Mouse (Mus musculus) kidney, adult 2 months (tissue): ENCODE results near the gene Cabp4. TPM values are rescaled to one million over a fixed set of nuclear protein-coding genes. Genes with fewer than 3 reads are reported as not detected.
"Not testable (repeated sequence)": the region's sequence is repeated elsewhere in the genome, so short reads cannot be mapped to it uniquely, and the experiment has no call there.

ENCODE experiments used
- DNase-seq: peaks from one replicate; pipeline ENCODE4 v3.0.0; 2021
- H3K27ac ChIP-seq: fragments of 200-500 bp; 2 replicates; pipeline ENCODE4 v1.5.1; 2012; ENCODE audit warnings: low read depth, low read length, control low read depth, inconsistent platforms; ENCODE audit not compliant: insufficient read depth
- H3K27me3 ChIP-seq: fragments of 200-500 bp; replicated peaks from 2 replicates; pipeline ENCODE4 v1.6.1; 2012; ENCODE audit warnings: mild to moderate bottlenecking, moderate library complexity, low read length, inconsistent platforms; ENCODE audit not compliant: control insufficient read depth, insufficient read depth
- H3K36me3 ChIP-seq: fragments of 200-500 bp; 2 replicates; pipeline ENCODE4 v1.6.1; 2012; ENCODE audit warnings: mild to moderate bottlenecking, moderate library complexity, low read length, inconsistent platforms; ENCODE audit not compliant: control insufficient read depth, insufficient read depth
- H3K4me1 ChIP-seq: fragments of 200-500 bp; 2 replicates; pipeline ENCODE4 v1.6.1; 2011; ENCODE audit warnings: low read length; ENCODE audit not compliant: control insufficient read depth, insufficient read depth
- H3K4me3 ChIP-seq: fragments of 200-500 bp; 2 replicates; pipeline ENCODE4 v1.5.1; 2011; ENCODE audit warnings: mild to moderate bottlenecking, low read depth, low read length, control low read depth; ENCODE audit not compliant: insufficient read depth
- CTCF ChIP-seq: fragments of 200-500 bp; conservative IDR thresholded peaks from 2 replicates; pipeline ENCODE4 v1.5.1; 2011; ENCODE audit warnings: low read depth, mild to moderate bottlenecking, control low read depth, low read length, moderate library complexity, mixed read lengths; ENCODE audit not compliant: insufficient read depth, insufficient read length
- POLR2A ChIP-seq: fragments of 200-500 bp; IDR thresholded peaks from one replicate; pipeline ENCODE4 v1.6.1; 2011; ENCODE audit warnings: low read depth, low read length, control low read depth
- whole genome bisulfite sequencing: fragments of 180-500 bp; shearing (Covaris S2); methylation state at CpG from one replicate; pipeline ENCODE4 v1.1.7; 2018; 5-methylcytosine and 5-hydroxymethylcytosine counted together
- polyA plus RNA-seq: library from polyadenylated mRNA; depleted of rRNA; stranded (reverse); fragments of >200 nt; gene quantifications from 2 replicates; pipeline ENCODE4 v1.2.3, GENCODE M21; 2012

Gene Cabp4
- polyA plus RNA-seq, 1 experiment = 0.20 TPM

DNA sequence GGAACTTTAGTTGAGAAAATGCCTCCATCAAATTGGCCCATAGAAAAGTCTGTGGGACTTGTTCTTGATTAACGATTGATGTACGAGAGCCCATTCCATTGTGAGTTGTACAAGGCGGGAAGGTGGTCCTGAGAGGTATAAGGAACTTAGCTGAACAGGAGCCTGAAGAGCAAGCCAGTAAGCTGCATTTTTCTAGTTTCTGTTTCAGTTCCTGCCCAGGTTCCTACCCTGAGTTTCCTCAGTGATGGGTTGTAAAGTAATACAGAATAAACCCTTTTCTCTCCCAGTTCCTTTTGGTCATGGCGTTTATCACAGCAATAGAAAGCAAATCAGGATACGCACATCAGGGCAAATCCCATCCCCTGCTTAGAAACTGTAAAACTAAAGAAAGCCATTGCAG is 5.9 kb downstream of the Cabp4 start:
- H3K27ac ChIP-seq = no peak overlapping the region
- DNase-seq = no peak
- no peak for TF ChIP-seq POLR2A
- no peak for TF ChIP-seq CTCF
- H3K36me3 ChIP-seq = no peaks in the 10 kb centered on the region
- no peaks in the 10 kb centered on the region for H3K27me3 ChIP-seq
- no peak overlapping the region for H3K4me3 ChIP-seq
- 80% methylated on average over 5 of the region's 5 CpGs for WGBS
- H3K4me1 ChIP-seq = no peaks in the 10 kb centered on the region

DNA sequence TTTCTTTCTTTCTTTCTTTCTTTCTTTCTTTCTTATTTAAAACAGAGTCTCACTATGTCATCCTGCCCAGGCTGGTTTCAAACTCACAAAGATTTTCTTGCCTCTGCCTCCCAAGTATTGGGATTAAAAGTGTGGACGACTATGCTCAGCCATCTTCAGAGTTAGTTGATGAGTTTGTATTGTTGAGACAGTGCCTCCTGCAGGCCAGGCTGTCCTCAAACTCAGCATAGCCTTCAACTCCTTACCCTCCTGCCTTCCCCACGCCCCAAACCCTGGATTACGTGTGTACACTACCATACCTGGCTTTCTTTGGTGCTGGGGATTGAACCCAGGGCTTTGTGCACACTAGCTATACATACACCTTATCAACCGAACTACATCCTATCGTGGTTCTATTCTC is 7.4 kb downstream of the Cabp4 start:
- no peak overlapping the region for H3K27ac ChIP-seq
- WGBS = 83% methylated on average over 5 of the region's 5 CpGs

DNA sequence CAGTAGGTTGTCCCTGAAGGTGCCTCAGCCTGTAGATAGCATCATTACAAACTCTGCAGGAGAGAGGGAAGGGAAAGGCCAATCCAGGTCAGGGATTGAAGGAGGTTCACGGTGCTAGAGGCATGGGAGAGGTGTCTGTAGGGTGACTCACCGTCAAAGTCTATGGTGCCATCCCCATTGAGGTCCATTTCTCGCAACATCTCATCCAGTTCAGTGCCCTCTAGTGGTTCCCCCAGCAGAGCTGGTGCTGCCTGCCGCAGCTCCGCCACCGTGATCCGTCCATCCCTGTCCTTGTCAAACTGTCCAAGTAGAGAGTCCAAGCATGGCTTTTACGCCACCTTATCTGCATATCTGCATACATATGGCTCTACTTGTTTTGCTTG is 7.9 kb downstream of the Cabp4 start:
- WGBS = 19% methylated on average over 8 of the region's 8 CpGs
- H3K27me3 ChIP-seq, H3K4me3 ChIP-seq, DNase-seq, H3K4me1 ChIP-seq, H3K27ac ChIP-seq, H3K36me3 ChIP-seq: not testable (repeated sequence)
- TF ChIP-seq CTCF = peak; percentile 48

More for the DNA sequence above, 7.4 kb downstream of the Cabp4 start:
- H3K4me3 ChIP-seq = no peak overlapping the region
- no peak for DNase-seq
- no peak for TF ChIP-seq CTCF
- TF ChIP-seq POLR2A = no peak
- no peaks in the 10 kb centered on the region for H3K4me1 ChIP-seq
- no peaks in the 10 kb centered on the region for H3K36me3 ChIP-seq
- no peaks in the 10 kb centered on the region for H3K27me3 ChIP-seq

DNA sequence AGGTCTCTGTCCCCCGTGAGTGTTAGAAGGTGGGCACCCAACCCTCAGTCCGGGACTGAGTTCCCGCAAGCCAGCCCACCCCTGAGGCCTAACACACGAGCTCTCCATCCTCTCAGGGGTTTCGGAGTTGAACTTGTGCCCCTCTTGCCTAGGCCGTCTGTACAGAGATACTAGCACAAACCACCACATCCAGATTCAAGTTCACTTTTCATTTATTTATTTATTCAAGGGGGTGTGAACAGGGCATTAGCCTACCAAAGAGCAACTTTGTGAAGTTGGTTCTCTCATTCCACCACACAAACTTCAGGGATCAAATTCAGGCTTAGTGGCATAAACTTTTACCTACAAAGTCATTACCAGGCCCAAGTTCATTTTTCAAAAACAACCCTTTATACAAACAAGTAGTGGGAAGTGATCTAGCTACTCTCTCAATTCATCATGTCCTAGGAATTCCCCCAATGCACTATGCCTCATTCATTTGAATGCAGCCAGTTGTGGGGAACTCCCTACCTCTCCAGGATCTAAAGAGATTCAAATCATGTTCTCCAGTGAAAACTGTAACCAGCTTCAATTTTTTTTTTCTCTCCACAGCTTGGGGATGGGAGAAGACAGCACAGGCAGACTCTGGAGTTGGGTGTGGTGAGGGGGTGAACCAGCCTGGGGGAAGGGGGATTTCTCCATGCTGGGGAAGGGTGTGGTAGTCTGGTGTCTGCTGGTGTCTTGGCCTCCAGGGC is 8.4 kb downstream of the Cabp4 start:
- 86% methylated on average over 6 of the region's 6 CpGs for WGBS
- not testable (repeated sequence) for H3K27me3 ChIP-seq, H3K27ac ChIP-seq, DNase-seq, H3K4me1 ChIP-seq, H3K36me3 ChIP-seq, H3K4me3 ChIP-seq

DNA sequence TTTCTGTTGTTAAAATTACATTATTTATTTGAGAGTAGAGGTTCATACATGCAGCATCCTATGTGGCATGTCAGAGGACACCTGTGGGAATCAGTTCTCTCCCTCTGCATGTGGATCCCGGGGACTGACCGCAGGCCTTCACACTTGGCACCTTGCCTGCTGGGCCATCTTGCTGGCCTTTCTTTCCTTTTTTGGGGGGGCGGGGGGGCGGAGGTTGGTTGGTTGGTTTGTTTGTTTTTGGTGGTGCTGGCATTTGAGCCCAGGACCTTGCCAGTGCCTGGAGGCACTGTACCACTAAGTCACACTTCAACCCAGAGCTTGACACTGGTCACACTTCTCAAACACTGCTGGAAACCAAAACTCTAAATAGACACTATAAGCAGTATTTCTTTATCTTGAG is 9.5 kb downstream of the Cabp4 start:
- H3K4me1 ChIP-seq = no peaks in the 10 kb centered on the region
- no peaks in the 10 kb centered on the region for H3K27me3 ChIP-seq
- DNase-seq = no peak
- 74% methylated on average over 4 of the region's 4 CpGs for WGBS
- no peak overlapping the region for H3K4me3 ChIP-seq
- TF ChIP-seq CTCF (no peak), POLR2A (no peak)
- no peaks in the 10 kb centered on the region for H3K36me3 ChIP-seq
- no peak overlapping the region for H3K27ac ChIP-seq

DNA sequence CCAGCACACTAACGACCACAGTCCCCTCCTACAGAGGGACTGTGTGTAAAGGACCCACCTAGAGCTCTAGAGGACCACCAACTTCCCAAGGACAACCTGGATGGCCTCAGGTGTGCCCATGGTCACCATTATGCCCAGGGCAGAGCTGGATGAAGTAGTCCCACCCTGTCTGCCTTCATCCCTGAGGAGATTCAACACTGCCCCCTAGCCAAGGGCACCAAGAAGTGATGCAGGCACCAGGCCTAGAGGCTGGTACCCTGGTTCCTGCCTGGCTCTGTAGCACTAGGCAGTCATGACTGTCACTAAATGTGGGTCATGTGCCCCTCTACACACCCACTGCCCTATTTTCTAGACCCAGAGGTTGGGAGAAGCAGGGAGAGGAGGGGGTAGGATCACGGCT is 12.1 kb downstream of the Cabp4 start:
- 87% methylated on average over 2 of the region's 2 CpGs for WGBS
- H3K4me3 ChIP-seq = no peak overlapping the region
- no peak overlapping the region for H3K27ac ChIP-seq
- H3K27me3 ChIP-seq = no peaks in the 10 kb centered on the region
- no peak for DNase-seq
- TF ChIP-seq POLR2A (no peak), CTCF (no peak; the same call in 1 of the 2 replicates)
- peaks cover 1% of the 10 kb centered on the region; the same call in 1 of the 2 replicates for H3K4me1 ChIP-seq
- H3K36me3 ChIP-seq = no peaks in the 10 kb centered on the region; the same call in 1 of the 2 replicates

DNA sequence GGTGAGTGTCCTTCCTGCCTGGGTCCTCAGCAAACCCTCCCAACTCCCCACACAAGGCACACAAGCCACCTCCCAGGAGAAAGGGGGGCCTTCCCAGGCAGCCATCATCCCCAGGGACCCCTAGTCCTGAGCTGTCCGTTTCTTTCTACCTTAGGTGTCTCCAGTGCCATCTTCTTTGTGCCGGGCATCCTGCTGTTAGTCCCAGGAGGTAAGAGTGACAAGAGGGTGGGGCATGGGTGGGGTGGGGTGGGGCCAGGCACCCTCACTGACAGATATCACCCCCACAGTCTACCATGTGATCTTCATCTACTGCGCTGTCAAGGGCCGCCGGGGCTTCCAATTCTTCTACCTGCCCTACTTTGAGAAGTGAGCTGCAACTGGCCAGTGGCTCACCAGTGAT is 12.8 kb downstream of the Cabp4 start:
- Histone ChIP-seq H3K4me3 (no peak overlapping the region), H3K4me1 (peaks cover 6% of the 10 kb centered on the region; the same call in 1 of the 2 replicates), H3K27ac (no peak overlapping the region), H3K36me3 (no peaks in the 10 kb centered on the region; the same call in 1 of the 2 replicates), H3K27me3 (no peaks in the 10 kb centered on the region)
- 90% methylated on average over 5 of the region's 5 CpGs for WGBS
- no peak for DNase-seq
- TF ChIP-seq POLR2A (no peak), CTCF (no peak)

DNA sequence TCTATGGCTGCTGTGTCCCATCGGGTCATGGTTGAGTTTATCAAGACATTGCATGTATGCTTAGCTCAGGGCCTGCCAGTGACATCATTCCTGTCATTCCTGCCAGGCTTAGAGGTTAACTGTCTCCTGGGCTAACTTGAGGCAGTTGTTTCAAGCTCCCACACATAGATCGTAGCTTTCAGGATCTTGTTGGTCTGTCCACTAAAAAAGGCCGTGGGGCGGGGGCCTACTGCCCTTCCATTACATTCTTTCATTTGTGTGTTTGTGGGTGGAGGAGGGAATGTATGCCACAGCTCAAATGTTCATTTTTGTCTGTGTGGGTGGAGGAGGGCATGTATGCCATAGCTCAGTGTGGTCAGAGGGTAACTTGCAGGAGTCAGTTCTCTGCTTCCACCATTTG is 13.7 kb downstream of the Cabp4 start:
- no peak for TF ChIP-seq POLR2A
- no peak for TF ChIP-seq CTCF
- no peak for DNase-seq
- Histone ChIP-seq H3K4me3 (no peak overlapping the region), H3K4me1 (peaks cover 6% of the 10 kb centered on the region; the same call in 1 of the 2 replicates), H3K27me3 (no peaks in the 10 kb centered on the region), H3K27ac (no peak overlapping the region), H3K36me3 (no peaks in the 10 kb centered on the region; the same call in 1 of the 2 replicates)
- WGBS = 76% methylated on average over 4 of the region's 4 CpGs
